Mouse (Mus musculus) bone marrow, adult 2 months (tissue): Measurements from ENCODE around the gene Emc4.

ENCODE experiments used
- CTCF ChIP-seq: fragments of 200-500 bp; IDR thresholded peaks from 2 replicates; pipeline ENCODE4 v1.5.1; 2011; ENCODE audit warnings: low read length, control low read depth; ENCODE audit not compliant: control insufficient read depth, insufficient read depth
- POLR2A ChIP-seq: fragments of 200-500 bp; IDR thresholded peaks from 2 replicates; pipeline ENCODE4 v1.6.1; 2011; ENCODE audit warnings: low read depth, mild to moderate bottlenecking, control low read depth, low read length, borderline replicate concordance; ENCODE audit not compliant: control insufficient read depth

DNA sequence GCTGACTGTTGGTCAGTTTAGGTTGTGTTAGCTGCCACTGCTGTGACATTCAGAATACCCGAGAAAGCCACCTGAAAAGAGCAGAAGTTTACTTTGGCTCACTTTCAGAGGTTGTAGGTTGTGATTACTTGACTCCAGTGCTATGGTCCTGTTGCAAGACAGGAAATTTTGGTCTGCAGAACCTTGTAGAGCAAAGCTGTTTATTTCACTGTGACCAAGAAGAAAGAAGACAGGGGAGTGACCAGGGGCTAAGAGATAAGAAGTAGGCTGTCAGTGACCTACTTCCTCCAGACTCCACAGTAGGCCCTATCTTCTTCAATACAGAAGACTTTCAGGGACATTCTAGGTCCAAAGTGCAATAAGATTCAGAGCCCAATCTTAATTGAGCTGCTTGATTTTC lies 28.8 kb upstream of the Emc4 start:
- TF ChIP-seq POLR2A (no peak), CTCF (no peak)
